Mouse (Mus musculus) ES-Bruce4 (cell line): ENCODE data around the gene Zfp287. TPM values are rescaled to one million over a fixed set of nuclear protein-coding genes. Genes with fewer than 3 reads are reported as not detected.

Source experiments
- H3K27ac ChIP-seq: 2 replicates; pipeline ENCODE4 v1.5.1; 2012; ENCODE audit warnings: low read length, inconsistent platforms; ENCODE audit not compliant: insufficient read depth
- H3K27me3 ChIP-seq: 2 replicates; pipeline ENCODE4 v1.6.1; 2012; ENCODE audit warnings: mild to moderate bottlenecking, low read length, inconsistent platforms; ENCODE audit not compliant: control insufficient read depth, poor library complexity, insufficient read depth, severe bottlenecking
- H3K36me3 ChIP-seq: 2 replicates; pipeline ENCODE4 v1.6.1; 2012; ENCODE audit warnings: inconsistent platforms, mild to moderate bottlenecking, low read length, moderate library complexity; ENCODE audit not compliant: control insufficient read depth, poor library complexity, insufficient read depth, severe bottlenecking
- H3K4me1 ChIP-seq: one replicate; pipeline ENCODE4 v1.8.1; 2011; ENCODE audit warnings: low read length; ENCODE audit not compliant: control insufficient read depth, insufficient read depth
- H3K4me3 ChIP-seq: 2 replicates; pipeline ENCODE4 v1.5.1; 2011; ENCODE audit warnings: low read depth, mild to moderate bottlenecking, low read length
- H3K9ac ChIP-seq: 2 replicates; pipeline ENCODE4 v1.6.1; 2012; ENCODE audit warnings: low read depth, mild to moderate bottlenecking, inconsistent platforms; ENCODE audit not compliant: poor library complexity, severe bottlenecking
- H3K9me3 ChIP-seq: replicated peaks from 2 replicates; pipeline ENCODE4 v1.6.1; 2012; ENCODE audit warnings: mild to moderate bottlenecking, low read length, inconsistent platforms; ENCODE audit not compliant: control insufficient read depth, poor library complexity, insufficient read depth, severe bottlenecking
- CTCF ChIP-seq: IDR thresholded peaks from one replicate; pipeline ENCODE4 v1.8.1; 2011; ENCODE audit warnings: low read depth, low read length
- EP300 ChIP-seq: IDR thresholded peaks from 2 replicates; pipeline ENCODE4 v1.6.1; 2011; ENCODE audit warnings: low read depth, low read length; ENCODE audit not compliant: insufficient read depth
- POLR2A ChIP-seq: IDR thresholded peaks from one replicate; pipeline ENCODE4 v1.8.1; 2011; ENCODE audit warnings: low read length; ENCODE audit not compliant: insufficient read depth
- polyA plus RNA-seq: library from polyadenylated mRNA; stranded (reverse); fragments of >200 nt; gene quantifications from 2 replicates; pipeline ENCODE4 v1.2.4, GENCODE M21; 2011; ENCODE audit warnings: low read depth; ENCODE audit not compliant: missing spikeins, insufficient read depth, insufficient read length

Gene Zfp287
- 2.7 and 2.9 TPM in 2 replicates for polyA plus RNA-seq

DNA sequence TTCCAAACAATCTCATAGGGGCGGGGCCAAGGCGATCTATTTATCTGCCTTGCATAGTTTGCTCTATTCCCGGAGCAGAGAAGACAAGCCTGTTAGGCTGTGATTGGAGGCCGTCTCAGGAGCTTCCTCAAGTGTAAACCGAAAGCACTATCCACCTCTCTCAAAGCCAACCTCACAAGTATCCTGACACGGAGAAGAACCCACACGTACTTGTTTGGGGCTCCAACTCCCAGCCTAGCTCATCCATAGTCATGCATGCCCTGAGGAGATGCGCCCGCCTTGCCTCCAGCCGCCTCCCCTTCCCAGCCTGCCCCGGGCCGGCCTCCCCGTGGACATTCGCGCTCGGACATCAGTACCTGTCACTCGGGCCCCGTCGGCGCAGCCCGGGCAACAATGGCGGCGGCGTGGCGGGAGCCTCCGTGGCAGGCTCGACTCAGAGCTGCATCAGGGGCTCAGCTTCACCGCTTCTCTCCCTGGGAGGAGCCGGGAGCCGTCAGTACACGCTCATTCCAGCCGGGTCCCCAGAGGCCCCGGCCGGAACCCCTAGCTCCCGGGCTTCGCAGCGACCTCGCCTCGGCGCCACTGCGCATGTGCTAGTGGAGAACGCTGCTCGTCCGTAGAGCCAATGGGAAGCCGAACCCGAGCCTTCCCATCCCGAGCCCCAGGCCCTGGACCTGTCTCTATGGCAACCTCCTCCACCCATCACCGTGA is at the start of gene Zfp287:
Gene Zfp287 (minus strand): TSS at position 595 of the 711 bp plus-strand sequence.
- H3K4me1 ChIP-seq: no peaks in the 10 kb centered on the region
- H3K36me3 ChIP-seq: no peaks in the 10 kb centered on the region
- no peaks in the 10 kb centered on the region for H3K9me3 ChIP-seq
- H3K4me3 ChIP-seq: peak within 1 kb of the TSS; percentile 57
- peak within 1 kb of the TSS; percentile 21 for H3K9ac ChIP-seq
- no peak within 1 kb of the TSS for H3K27ac ChIP-seq
- no peak for TF ChIP-seq CTCF
- no peak for TF ChIP-seq POLR2A
- no peak for TF ChIP-seq EP300
- peaks cover 5% of the 10 kb centered on the region; the same call in 1 of the 2 replicates for H3K27me3 ChIP-seq

DNA sequence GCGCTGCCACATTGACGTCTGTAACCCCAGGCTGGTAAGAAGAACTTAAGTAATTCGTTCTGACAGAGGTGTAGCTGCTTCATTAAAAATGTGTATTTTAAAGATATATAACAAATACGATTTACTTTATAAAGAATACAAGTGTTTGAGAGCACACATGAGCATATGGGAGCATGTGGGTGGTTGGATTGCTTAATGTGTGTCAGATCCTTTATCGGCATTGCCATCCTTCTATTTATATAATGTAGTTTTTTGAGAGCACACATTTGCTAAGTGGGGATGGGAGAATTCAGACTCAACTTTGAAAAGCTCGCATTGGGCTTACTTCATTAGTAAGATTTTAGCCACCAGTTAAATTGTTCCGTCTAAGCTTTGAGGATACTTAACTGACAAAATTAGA is 44.8 kb upstream of the Zfp287 start:
- H3K36me3 ChIP-seq: no peaks in the 10 kb centered on the region; the same call in 1 of the 2 replicates
- H3K27me3 ChIP-seq: no peaks in the 10 kb centered on the region

DNA sequence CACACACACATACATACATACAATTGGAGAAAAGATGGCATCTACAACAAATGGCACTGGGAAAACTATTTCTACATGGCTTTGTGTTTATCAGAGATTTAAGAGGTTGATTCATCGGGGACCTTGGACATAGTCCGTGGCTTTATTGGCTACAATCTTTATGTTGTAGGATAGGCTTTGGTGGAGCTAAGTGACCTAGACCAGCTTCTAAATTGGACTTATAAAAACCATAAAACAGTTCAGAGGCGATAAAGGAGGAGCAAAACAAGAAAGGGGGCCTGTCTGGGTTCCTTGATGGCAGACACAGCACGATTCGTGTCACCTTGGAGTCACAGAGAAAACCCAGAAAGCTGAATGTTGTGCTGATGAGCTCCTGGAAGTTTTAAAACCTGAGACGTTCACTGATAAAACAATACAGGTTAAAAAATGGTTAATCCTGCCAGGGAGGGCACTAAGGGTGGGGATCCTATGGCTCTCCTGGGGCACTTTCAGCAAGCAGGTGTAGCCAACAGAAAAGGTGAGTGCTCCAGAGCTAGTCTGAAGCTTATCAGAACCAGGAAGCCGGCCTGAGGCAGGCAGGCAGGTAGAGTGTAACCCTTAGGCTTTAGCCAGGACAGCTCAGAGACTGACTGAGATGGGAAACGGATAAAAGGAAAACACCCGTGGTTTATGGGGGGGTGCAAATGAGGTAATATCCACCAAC is 29.2 kb upstream of the Zfp287 start:
- H3K36me3 ChIP-seq: no peaks in the 10 kb centered on the region
- no peaks in the 10 kb centered on the region for H3K27me3 ChIP-seq

More for the DNA sequence above, 44.8 kb upstream of the Zfp287 start:
- TF ChIP-seq CTCF (no peak), EP300 (no peak), POLR2A (no peak)
- H3K4me1 ChIP-seq: no peaks in the 10 kb centered on the region
- no peak overlapping the region for H3K9ac ChIP-seq
- peaks cover 16% of the 10 kb centered on the region for H3K9me3 ChIP-seq
- H3K4me3 ChIP-seq: no peak overlapping the region
- H3K27ac ChIP-seq: no peak overlapping the region

DNA sequence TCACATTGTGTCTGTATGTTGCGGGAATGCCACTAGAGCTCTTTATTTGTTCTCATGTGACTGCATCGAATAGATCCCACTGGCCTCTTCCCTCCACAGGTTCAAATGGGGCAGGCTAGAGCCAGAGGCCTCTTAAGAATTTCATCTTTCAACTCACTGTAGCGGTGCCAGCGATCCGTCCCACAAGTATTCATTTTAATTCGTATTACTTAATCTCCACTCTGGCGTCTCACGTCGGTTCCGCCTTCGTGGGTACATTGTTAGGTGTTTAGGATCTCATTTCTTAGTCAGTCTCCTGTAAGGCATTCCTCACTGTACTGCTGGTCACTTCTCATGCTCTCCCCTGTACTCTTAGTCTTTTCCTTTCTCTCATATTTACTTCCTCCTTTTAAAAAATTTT is 26.8 kb upstream of the Zfp287 start:
- no peak overlapping the region for H3K4me3 ChIP-seq
- H3K27me3 ChIP-seq: no peaks in the 10 kb centered on the region
- TF ChIP-seq EP300 (no peak), CTCF (no peak), POLR2A (no peak)
- no peak overlapping the region for H3K9ac ChIP-seq
- no peaks in the 10 kb centered on the region for H3K36me3 ChIP-seq
- no peaks in the 10 kb centered on the region for H3K4me1 ChIP-seq
- no peaks in the 10 kb centered on the region for H3K9me3 ChIP-seq
- H3K27ac ChIP-seq: no peak overlapping the region

More for the DNA sequence above, 29.2 kb upstream of the Zfp287 start:
- no peaks in the 10 kb centered on the region for H3K4me1 ChIP-seq
- TF ChIP-seq CTCF (no peak), EP300 (no peak), POLR2A (no peak)
- no peak overlapping the region for H3K9ac ChIP-seq
- H3K27ac ChIP-seq: no peak overlapping the region
- H3K4me3 ChIP-seq: no peak overlapping the region
- H3K9me3 ChIP-seq: no peaks in the 10 kb centered on the region

DNA sequence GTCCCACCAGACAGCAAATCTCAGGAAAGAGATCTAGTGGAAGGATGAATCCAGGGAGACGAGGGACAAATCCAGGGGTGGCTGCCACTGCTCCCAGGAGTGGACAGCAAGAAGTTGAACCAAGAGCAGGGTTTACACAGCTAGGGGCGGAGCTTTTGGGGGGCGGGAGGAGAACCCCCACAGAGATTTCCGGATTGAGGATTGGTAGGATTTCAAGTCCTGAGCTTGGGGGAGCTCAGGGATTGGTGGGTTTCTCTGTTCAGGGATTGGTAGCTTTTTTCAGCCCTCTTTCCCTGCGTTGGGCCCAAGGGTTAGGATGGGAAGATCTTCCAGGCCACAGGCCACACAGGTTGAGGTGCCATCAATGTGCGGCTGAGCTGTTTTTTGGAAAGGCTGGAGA is 26.2 kb upstream of the Zfp287 start:
- Histone ChIP-seq H3K36me3 (no peaks in the 10 kb centered on the region), H3K4me1 (no peaks in the 10 kb centered on the region), H3K9me3 (no peaks in the 10 kb centered on the region), H3K27me3 (no peaks in the 10 kb centered on the region), H3K4me3 (no peak overlapping the region), H3K9ac (no peak overlapping the region), H3K27ac (no peak overlapping the region)
- no peak for TF ChIP-seq CTCF
- TF ChIP-seq POLR2A: no peak
- TF ChIP-seq EP300: no peak

DNA sequence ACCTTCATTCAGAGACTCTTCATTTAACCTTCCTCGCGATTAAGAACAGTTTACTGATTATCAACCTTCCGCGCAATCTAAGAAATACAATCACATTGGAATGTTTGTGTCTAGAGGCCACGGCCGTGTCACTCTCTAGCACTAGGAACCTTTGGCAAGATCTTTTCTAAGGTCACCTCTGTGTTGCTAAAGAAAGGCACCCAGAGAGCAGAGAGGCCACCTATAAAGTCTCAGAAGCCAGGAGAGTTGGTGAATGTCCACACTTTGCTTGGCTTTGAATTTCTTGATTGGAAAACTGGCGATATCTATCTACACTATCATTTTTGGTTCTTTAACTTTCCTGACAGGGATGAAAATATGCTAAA is 25.4 kb upstream of the Zfp287 start:
- Histone ChIP-seq H3K27me3 (no peaks in the 10 kb centered on the region), H3K4me1 (no peaks in the 10 kb centered on the region), H3K27ac (no peak overlapping the region), H3K4me3 (no peak overlapping the region), H3K9me3 (no peaks in the 10 kb centered on the region), H3K9ac (no peak overlapping the region), H3K36me3 (no peaks in the 10 kb centered on the region)
- TF ChIP-seq POLR2A (no peak), CTCF (no peak), EP300 (no peak)
